Mouse (Mus musculus) spleen, adult 2 months (tissue): ENCODE measurements at regions not wholly inside any gene's neighbourhood (a gene's known extent, or its start where the extent isn't known, plus 50 kb on each side); places are given as distances from the start of the nearest gene placed in this dataset.

Source experiments
- DNase-seq, 2 experiments: peaks; one replicate each; pipeline versions ENCODE4 v3.0.0 to v3.0.0-alpha.2; 2012 to 2021; ENCODE audit warnings: low spot score in 2 of 2, low read depth in 1 of 2
- H3K27ac ChIP-seq: fragments of 200-500 bp; 2 replicates; pipeline ENCODE4 v1.5.1; 2012; ENCODE audit warnings: low read length, inconsistent platforms; ENCODE audit not compliant: insufficient read depth
- H3K27me3 ChIP-seq: fragments of 200-500 bp; 2 replicates; pipeline ENCODE4 v1.6.1; 2012; ENCODE audit warnings: mild to moderate bottlenecking, moderate library complexity, low read length, inconsistent platforms; ENCODE audit not compliant: control insufficient read depth, insufficient read depth
- H3K36me3 ChIP-seq: fragments of 200-500 bp; 2 replicates; pipeline ENCODE4 v1.6.1; 2012; ENCODE audit warnings: mild to moderate bottlenecking, low read length, inconsistent platforms; ENCODE audit not compliant: control insufficient read depth, insufficient read depth
- H3K4me1 ChIP-seq: fragments of 200-500 bp; 2 replicates; pipeline ENCODE4 v1.6.1; 2011; ENCODE audit warnings: inconsistent platforms; ENCODE audit not compliant: control insufficient read depth, insufficient read depth, insufficient read length
- H3K4me3 ChIP-seq: fragments of 200-500 bp; 2 replicates; pipeline ENCODE4 v1.5.1; 2011; ENCODE audit warnings: mild to moderate bottlenecking, inconsistent platforms; ENCODE audit not compliant: insufficient read depth, insufficient read length; ENCODE audit errors: extremely low read depth
- CTCF ChIP-seq: fragments of 200-500 bp; IDR thresholded peaks from 2 replicates; pipeline ENCODE4 v1.5.1; 2011; ENCODE audit warnings: mild to moderate bottlenecking, inconsistent platforms; ENCODE audit not compliant: insufficient read depth, insufficient read length, insufficient replicate concordance; ENCODE audit errors: extremely low read depth
- POLR2A ChIP-seq: fragments of 200-500 bp; IDR thresholded peaks from 2 replicates; pipeline ENCODE4 v1.6.1; 2011; ENCODE audit warnings: low read depth, low read length, inconsistent platforms
- WGBS: fragments of 180-500 bp; shearing (Covaris S2); methylation state at CpG from one replicate; pipeline ENCODE4 v1.1.7; 2018; 5-methylcytosine and 5-hydroxymethylcytosine counted together

DNA sequence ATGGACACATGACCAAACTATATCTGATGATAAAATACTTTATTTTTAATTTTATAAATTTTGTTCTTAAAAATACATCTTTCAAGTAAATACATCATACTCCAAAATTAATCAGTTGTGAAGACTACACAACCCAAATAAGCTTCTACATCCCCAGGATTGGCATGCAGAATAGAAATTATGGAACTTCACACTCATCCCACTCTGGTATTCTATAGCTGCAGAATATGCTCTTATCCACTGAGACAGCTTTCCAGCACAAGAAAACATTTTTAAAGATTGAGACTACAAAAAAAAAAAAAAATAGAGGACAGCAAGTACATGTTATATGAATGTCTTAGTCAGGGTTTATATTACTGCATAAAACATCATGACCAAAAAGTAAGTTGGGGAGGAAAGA, 94.4 kb downstream of the Gm11232 start:
- TF ChIP-seq CTCF = no peak
- no peak for TF ChIP-seq POLR2A
- no peaks in the 10 kb centered on the region for H3K27me3 ChIP-seq
- H3K27ac ChIP-seq = no peak overlapping the region
- no peaks in the 10 kb centered on the region for H3K36me3 ChIP-seq
- H3K4me1 ChIP-seq = no peaks in the 10 kb centered on the region
- H3K4me3 ChIP-seq = no peak overlapping the region
- no peak for DNase-seq

DNA sequence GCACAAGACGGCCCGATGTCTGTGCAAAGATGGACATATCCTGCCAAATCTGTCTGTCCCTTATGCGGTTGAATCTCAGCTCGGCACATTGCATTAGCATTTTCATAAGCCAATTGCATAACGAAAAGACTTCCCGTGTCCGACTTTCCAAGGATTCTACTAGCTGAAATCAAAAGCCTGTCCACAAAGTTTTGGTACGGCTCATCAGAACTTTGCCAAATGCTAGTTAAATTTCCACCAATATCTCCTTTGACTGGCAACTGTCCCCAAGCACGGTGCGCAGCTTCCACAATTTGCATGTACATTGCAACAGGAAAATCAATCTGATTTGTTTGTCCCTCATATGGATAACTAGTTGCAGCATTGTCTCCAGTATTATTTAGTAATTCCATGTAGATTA, 117.2 kb downstream of the Gm11232 start:
- no peaks in the 10 kb centered on the region for H3K27me3 ChIP-seq
- H3K4me3 ChIP-seq = no peak overlapping the region
- H3K4me1 ChIP-seq = no peaks in the 10 kb centered on the region
- 96% methylated on average over 10 of the region's 10 CpGs for WGBS
- TF ChIP-seq CTCF (no peak), POLR2A (no peak)
- no peak for DNase-seq
- no peak overlapping the region for H3K27ac ChIP-seq
- no peaks in the 10 kb centered on the region for H3K36me3 ChIP-seq

DNA sequence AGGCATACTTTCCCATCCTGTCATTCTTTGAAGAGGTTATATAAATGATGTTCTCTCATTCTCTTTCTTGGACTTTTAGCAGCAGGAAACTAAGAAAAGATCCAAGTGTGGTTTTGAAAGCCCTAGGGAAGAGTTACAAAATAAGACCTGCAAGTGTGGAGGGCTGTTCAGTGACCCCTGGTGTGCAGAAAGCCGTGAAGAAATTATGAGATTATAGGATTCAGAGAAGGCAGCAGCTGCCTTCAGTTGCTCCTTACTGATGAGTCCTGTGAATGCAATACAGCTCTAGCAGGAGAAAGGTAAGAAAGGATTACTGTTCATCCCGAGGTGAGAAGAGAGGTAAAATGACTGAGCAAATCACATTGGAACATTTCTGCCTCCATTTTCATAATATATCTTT, 130.7 kb downstream of the Gm11232 start:
- no peak for DNase-seq
- no peaks in the 10 kb centered on the region for H3K4me1 ChIP-seq
- H3K27ac ChIP-seq = no peak overlapping the region
- TF ChIP-seq CTCF (no peak), POLR2A (no peak)
- WGBS = 59% methylated on average over 2 of the region's 2 CpGs
- H3K36me3 ChIP-seq = no peaks in the 10 kb centered on the region
- no peaks in the 10 kb centered on the region for H3K27me3 ChIP-seq
- H3K4me3 ChIP-seq = no peak overlapping the region

DNA sequence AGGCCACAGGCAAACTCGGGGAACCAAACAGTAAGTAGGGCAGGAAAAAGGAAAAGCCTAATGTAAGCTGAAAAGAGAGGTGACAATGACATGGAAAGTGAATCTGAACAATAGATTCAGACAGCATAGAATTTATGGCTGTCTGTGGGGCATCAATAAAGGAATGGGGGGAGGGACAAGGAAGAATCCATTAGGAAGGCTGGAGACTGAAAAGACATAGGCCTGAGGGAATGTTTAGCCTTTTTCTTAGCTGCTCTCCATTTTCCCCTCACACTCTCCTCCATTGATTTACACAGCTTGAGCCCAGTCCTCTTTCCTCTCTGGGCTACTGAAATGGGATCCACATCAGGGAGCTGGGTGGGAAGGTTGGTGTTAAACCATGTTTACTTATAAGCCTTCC, 131.1 kb downstream of the Gm11232 start:
- H3K36me3 ChIP-seq = no peaks in the 10 kb centered on the region
- no peak overlapping the region for H3K27ac ChIP-seq
- H3K4me3 ChIP-seq = no peak overlapping the region
- no peaks in the 10 kb centered on the region for H3K27me3 ChIP-seq
- H3K4me1 ChIP-seq = no peaks in the 10 kb centered on the region
- WGBS = 51% methylated on average over 1 of the region's 1 CpGs
- no peak for DNase-seq
- TF ChIP-seq CTCF = no peak
- no peak for TF ChIP-seq POLR2A

DNA sequence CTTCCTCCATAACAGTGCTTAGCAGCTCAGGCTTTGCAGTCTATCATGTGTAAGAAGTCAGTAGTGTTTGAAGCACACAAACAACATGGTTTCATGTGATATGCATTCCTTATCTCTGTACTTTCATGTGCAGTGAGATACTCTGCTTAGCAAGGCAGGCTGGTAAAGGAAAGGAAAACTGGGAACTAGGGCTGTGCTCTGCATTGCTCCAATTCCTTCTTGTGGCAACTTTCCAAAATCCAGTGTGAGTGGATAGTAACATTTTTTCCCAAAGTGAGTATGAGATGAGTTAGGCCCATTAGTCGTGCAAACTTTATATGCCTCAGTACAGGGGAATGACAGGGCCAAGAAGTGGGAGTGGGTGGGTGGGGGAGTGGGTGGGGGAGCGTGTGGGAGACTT, 133.0 kb downstream of the Gm11232 start:
- no peaks in the 10 kb centered on the region for H3K27me3 ChIP-seq
- H3K27ac ChIP-seq = no peak overlapping the region
- WGBS = 73% methylated on average over 2 of the region's 2 CpGs
- H3K36me3 ChIP-seq = no peaks in the 10 kb centered on the region
- TF ChIP-seq POLR2A (no peak), CTCF (no peak)
- no peaks in the 10 kb centered on the region for H3K4me1 ChIP-seq
- H3K4me3 ChIP-seq = no peak overlapping the region
- DNase-seq = no peak

DNA sequence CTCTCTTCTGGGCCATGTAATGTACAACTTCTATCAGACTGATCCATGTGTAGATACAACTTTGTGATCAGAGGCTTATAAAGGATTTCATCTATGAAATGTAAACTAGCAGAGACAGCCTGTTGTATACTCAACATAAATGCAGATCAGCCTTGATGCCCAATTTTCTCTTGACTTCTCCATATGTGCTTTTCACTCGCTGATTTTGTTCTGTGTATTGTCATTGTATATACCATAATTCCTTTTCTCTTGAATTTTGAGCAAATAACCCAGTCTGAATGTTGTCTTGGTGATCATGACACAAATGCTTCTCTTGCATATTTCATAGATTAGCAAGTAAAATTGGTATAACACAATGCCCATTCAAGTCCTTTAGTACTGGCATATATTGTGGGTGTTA, 144.0 kb downstream of the Gm11232 start:
- 79% methylated on average over 1 of the region's 1 CpGs for WGBS
- no peaks in the 10 kb centered on the region for H3K4me1 ChIP-seq
- H3K36me3 ChIP-seq = no peaks in the 10 kb centered on the region
- DNase-seq = no peak
- TF ChIP-seq POLR2A (no peak), CTCF (no peak)
- H3K27ac ChIP-seq = no peak overlapping the region
- no peaks in the 10 kb centered on the region for H3K27me3 ChIP-seq
- no peak overlapping the region for H3K4me3 ChIP-seq

DNA sequence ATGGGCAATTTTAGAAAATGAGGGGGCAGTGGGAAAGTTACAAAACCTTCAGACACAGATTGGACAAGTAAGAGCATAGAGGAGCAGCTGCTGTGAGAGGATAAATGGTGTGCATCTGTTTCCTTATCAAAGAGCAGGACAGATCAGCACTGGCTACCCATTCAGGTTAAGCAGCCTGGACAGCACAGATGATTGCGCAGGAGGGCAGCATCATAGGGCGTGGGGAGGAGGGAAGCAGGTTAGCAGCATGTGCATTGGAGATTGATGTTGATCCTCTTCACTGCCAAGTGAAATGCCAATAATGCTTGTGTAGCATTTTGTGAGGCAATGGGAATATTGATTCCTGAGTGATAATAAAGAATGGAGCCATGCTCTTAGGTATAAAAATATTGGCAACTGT, 171.9 kb downstream of the Gm11232 start:
- no peak overlapping the region for H3K27ac ChIP-seq
- H3K36me3 ChIP-seq = no peaks in the 10 kb centered on the region
- no peaks in the 10 kb centered on the region for H3K4me1 ChIP-seq
- whole genome bisulfite sequencing = 93% methylated on average over 2 of the region's 2 CpGs
- no peaks in the 10 kb centered on the region for H3K27me3 ChIP-seq
- no peak for TF ChIP-seq POLR2A
- no peak for TF ChIP-seq CTCF
- no peak for DNase-seq
- no peak overlapping the region for H3K4me3 ChIP-seq
